Mouse (Mus musculus) splenic B cell, adult 2 months (primary cell): ENCODE results near the gene Olfr578.

Experiments
- DNase-seq: peaks from one replicate; pipeline ENCODE4 v3.0.0-alpha.2; 2011; ENCODE audit warnings: low read depth, low spot score
- H3K27me3 ChIP-seq: 2 replicates; pipeline ENCODE4 v1.6.1; 2012; ENCODE audit warnings: mild to moderate bottlenecking, low read length, moderate library complexity, mixed read lengths; ENCODE audit not compliant: control insufficient read depth, poor library complexity, insufficient read depth, severe bottlenecking
- H3K36me3 ChIP-seq: 2 replicates; pipeline ENCODE4 v1.6.1; 2012; ENCODE audit warnings: mild to moderate bottlenecking, low read length, moderate library complexity, mixed read lengths; ENCODE audit not compliant: control insufficient read depth, poor library complexity, insufficient read depth, severe bottlenecking

Gene Olfr578

GRCm38 (mm10) chr7:102989224-102989623 lies at the start of gene Olfr578:
TSS of gene Olfr578 (minus strand) at chr7:102989324.
- H3K27me3 ChIP-seq: no peaks in the 10 kb centered on the region
- no peak for DNase-seq
- H3K36me3 ChIP-seq: no peaks in the 10 kb centered on the region

GRCm38 (mm10) chr7:103037724-103038123 lies 48.6 kb upstream of the Olfr578 start, which contains the start of gene Olfr582:
TSS of gene Olfr582 (plus strand) at chr7:103038024.
- Histone ChIP-seq H3K36me3 (no peaks in the 10 kb centered on the region), H3K27me3 (no peaks in the 10 kb centered on the region)
- DNase-seq: no peak

DNA sequence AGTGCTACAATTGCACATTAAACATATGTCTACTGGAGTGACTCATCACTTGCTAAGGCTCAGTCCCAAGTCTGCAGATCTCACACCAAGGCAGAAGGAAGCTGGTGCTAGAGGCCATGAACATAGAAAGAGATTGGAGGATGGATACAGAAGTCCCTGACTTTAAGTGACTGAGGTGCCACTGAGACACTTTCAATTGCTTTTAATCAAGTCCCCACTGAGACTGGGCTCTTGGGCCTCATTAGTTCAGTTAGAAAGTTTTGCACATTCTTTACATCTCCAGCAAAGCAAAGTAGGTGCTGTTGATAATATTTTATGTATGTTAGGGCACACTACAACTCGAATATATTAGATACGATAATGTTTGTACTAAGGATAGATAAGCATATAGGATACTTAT lies 13.3 kb downstream of the Olfr578 start, which contains the start of gene Olfr577:
Gene Olfr577, minus strand, starts transcription at position 101 of the 400 bp plus-strand sequence.
- H3K27me3 ChIP-seq: no peaks in the 10 kb centered on the region
- no peak for DNase-seq
- H3K36me3 ChIP-seq: no peaks in the 10 kb centered on the region

GRCm38 (mm10) chr7:102974399-102974798 lies 14.7 kb downstream of the Olfr578 start:
- H3K27me3 ChIP-seq: no peaks in the 10 kb centered on the region
- no peaks in the 10 kb centered on the region for H3K36me3 ChIP-seq
- no peak for DNase-seq

DNA sequence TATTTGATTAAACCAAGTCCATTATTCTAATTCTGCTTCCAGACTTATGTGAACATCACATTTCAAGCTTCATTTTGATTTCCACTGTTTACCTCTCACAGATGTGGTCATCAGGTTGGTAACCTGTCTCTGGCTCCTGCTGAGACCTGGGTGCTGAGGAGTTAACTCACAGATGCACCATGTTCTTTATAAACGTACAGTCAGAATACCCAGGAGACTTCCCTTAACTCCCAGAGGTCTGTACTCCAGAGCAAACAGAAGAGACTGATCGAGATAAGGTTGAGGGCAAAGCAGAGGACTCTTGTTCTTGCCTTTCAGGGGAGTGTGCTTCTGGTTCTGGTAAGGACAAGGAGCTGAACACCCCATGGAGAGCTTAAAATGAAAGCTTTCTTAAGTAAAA lies 26.8 kb downstream of the Olfr578 start, which contains the start of gene Olfr576:
Gene Olfr576, plus strand, starts transcription at position 301 of the 400 bp plus-strand sequence.
- DNase-seq: no peak
- H3K27me3 ChIP-seq: no peaks in the 10 kb centered on the region
- H3K36me3 ChIP-seq: no peaks in the 10 kb centered on the region

DNA sequence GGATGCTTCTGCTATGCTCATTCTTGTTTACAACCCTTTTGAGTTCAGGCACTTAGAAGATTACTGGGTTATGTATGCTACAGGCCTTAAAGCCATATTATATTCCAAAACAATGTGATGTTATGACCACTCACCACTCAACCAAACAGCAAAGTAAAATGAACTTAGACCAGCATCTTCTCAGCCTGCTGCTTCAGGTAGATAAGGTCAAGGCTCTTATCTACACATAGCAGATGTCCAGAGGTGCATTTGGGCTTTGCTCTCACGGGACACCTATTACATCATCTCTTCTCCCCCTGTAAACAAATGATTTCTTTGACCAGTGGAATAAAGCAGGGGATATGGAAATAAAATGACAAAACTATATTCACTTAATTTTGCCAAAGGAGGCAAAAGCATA lies 30.5 kb downstream of the Olfr578 start, which contains the start of gene Olfr575:
Gene Olfr575, minus strand, starts transcription at position 183 of the 400 bp plus-strand sequence.
- DNase-seq: no peak
- Histone ChIP-seq H3K27me3 (no peaks in the 10 kb centered on the region), H3K36me3 (no peaks in the 10 kb centered on the region)

DNA sequence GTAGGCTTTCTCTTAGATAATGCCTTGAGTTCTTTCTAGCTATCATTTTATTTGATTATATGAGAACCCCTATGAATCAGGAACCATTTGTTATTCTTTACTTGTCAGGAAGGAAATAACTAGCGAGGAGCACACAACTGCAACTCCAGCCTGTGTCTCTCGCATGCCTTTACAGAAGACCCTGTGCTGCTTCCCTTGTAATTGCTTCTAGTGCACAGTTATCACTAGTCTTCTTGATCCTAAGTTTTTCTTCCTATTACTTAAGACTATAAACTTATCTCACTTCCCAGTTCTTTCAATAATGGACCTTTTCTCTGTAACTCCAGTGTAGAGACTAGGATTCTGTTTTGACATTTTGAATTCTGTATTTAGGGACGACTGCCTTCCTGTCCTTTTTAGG lies 31.0 kb downstream of the Olfr578 start:
- no peaks in the 10 kb centered on the region for H3K27me3 ChIP-seq
- no peaks in the 10 kb centered on the region for H3K36me3 ChIP-seq
- DNase-seq: no peak

DNA sequence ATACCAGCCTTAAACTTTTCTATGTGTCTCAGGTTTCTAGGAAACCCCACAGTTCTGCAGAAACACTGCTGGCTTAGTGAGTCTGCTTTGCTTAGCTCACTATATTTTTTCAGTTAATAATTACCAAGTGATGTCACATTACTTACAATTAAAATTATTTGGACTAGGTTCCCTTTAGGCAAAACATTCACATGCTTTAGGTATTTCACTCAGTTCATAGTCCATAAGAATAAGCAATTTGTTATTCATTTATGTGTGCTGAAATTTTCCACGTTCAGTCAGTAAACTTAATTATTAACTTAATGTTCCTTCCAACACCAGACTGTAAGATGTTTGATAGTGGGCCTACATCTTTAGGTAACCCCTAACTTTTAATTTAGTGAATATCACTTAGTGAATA lies 38.4 kb downstream of the Olfr578 start:
- Histone ChIP-seq H3K27me3 (no peaks in the 10 kb centered on the region), H3K36me3 (no peaks in the 10 kb centered on the region)
- no peak for DNase-seq

DNA sequence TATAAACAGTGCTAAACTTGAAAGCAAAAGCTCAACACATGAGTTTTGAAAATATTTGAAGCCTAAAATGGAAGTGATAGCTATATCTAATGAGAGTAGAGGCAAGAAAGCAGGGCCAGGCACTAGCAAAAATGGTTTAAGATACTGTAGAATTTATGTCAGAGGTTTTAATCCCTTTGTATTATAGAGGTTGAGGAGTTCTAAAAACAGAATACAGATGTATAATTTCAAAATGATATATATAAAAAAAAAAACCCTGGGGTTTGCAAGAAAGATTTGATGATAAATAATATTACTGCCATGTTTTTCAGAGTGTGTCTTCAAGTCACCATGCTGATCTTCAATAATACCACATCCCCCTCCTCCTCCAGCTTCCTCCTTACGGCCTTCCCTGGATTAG lies 41.0 kb downstream of the Olfr578 start, which contains the start of gene Olfr574:
Gene Olfr574, plus strand, starts transcription at position 301 of the 400 bp plus-strand sequence.
- Histone ChIP-seq H3K36me3 (no peaks in the 10 kb centered on the region), H3K27me3 (no peaks in the 10 kb centered on the region)

GRCm38 (mm10) chr7:102943417-102943816 lies 45.7 kb downstream of the Olfr578 start:
- no peak for DNase-seq
- Histone ChIP-seq H3K36me3 (no peaks in the 10 kb centered on the region), H3K27me3 (no peaks in the 10 kb centered on the region)

More for the DNA sequence above, 41.0 kb downstream of the Olfr578 start, which contains the start of gene Olfr574:
- DNase-seq: no peak

DNA sequence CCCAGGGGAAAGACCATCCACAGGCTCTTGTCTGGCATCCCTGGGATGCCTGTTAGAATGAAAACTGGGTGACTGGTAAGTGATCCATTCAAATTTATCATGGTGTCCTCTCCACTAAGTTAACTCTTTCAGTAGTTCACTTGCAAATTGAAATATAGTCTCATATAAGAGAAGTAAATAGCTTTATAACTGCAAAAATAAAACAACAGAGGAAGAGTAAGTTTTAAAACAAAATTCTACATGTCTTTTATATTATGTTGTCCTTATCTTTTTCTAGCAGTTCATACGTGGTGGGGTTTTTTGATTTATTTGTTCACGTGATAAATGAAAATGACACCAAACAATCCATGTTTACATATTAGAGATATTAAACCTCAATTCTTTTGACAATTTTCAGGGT lies 46.6 kb downstream of the Olfr578 start, which contains the start of gene Olfr573-ps1:
Gene Olfr573-ps1, minus strand, starts transcription at position 101 of the 400 bp plus-strand sequence.
- Histone ChIP-seq H3K27me3 (no peaks in the 10 kb centered on the region), H3K36me3 (no peaks in the 10 kb centered on the region)
- no peak for DNase-seq
